Mouse (Mus musculus) CH12.LX (cell line): ENCODE data around the gene Tmem30b.

Experiments used
- CHD2 ChIP-seq: IDR thresholded peaks from 2 replicates; pipeline ENCODE4 v1.6.1; 2011; ENCODE audit warnings: low read length, improper control_type of control experiment
- CTCF ChIP-seq, 2 experiments: IDR thresholded peaks in 1 of 2; conservative IDR thresholded peaks in 1 of 2; 2 replicates each; pipeline ENCODE4 v1.5.1; 2011 to 2012; ENCODE audit warnings: low read depth in 2 of 2, low read length in 2 of 2, improper control_type of control experiment in 1 of 2, inconsistent platforms in 1 of 2, mild to moderate bottlenecking in 1 of 2, moderate library complexity in 1 of 2
- E2F4 ChIP-seq: IDR thresholded peaks from 2 replicates; pipeline ENCODE4 v1.6.1; 2011; ENCODE audit warnings: low read depth, low read length, improper control_type of control experiment; ENCODE audit not compliant: insufficient replicate concordance
- ZKSCAN1 ChIP-seq: IDR thresholded peaks from 2 replicates; pipeline ENCODE4 v1.6.1; 2012; ENCODE audit warnings: low read depth, inconsistent platforms, low read length, improper control_type of control experiment, borderline replicate concordance

- no peak for TF ChIP-seq ZKSCAN1
- no peak for TF ChIP-seq CHD2
- TF ChIP-seq E2F4, result no peak
- no peak for TF ChIP-seq CTCF (conservative IDR thresholded peaks at IDR 0.05 in 1 of 2, IDR thresholded peaks at IDR 0.05 in 1 of 2; ENCODE audit: low read depth in 2 of 2, low read length in 2 of 2)
Observed at GRCm38 (mm10) chr12:73521238-73521841, 24.9 kb downstream of the Tmem30b start.
